Mouse (Mus musculus): ENCODE results near the gene Rin3.

DNA sequence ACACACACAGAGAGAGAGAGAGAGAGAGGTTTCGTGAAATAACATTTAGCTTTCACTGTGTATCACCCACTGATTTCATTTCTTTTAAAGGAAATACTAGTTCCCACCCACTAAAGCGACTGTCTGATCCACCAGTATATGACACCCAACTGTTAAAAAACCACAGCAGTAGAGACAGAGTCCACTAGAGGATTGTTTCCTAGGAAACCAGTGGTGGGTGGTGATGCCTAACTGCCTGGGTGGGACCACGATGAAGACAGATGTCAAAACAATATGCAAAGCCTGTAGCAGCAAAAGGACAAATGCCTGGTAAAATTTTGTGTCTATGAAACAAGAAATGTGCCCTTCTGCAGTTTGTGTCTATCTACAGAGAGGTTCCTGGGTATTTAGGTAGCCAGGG, 31.8 kb upstream of the Rin3 start:
- no peak for TF ChIP-seq CTCF (IDR thresholded peaks at IDR 0.05; ENCODE audit: borderline replicate concordance, control insufficient read depth, extremely low read depth, insufficient read depth, low read length, poor library complexity)
- no peak for TF ChIP-seq POLR2A (IDR thresholded peaks at IDR 0.05; ENCODE audit: control insufficient read depth, extremely low read depth, insufficient read depth, low read length, poor library complexity)
